Mouse (Mus musculus) embryonic facial prominence, embryonic 14.5 days (tissue): ENCODE data around the gene Dll1. TPM values are rescaled to one million over a fixed set of nuclear protein-coding genes. Genes with fewer than 3 reads are reported as not detected.
A peak's percentile ranks its signal among the peaks of the same experiment; 100 is the strongest.

ENCODE experiments used
- ATAC-seq: fragments of 200-750 bp; cut with Nextera tagmentation; 2 replicates; pipeline ENCODE4 v1.8.0; 2017; ENCODE audit warnings: low read depth, moderate number of reproducible peaks, moderate TSS enrichment
- DNase-seq: peaks from one replicate; pipeline ENCODE4 v3.0.0-alpha.2; 2015; ENCODE audit warnings: low spot score
- H3K27ac ChIP-seq: fragments of 300-500 bp; sonication (generic); replicated peaks from 2 replicates; pipeline ENCODE4 v1.5.1; 2014; ENCODE audit warnings: low read depth, mild to moderate bottlenecking, low read length, moderate library complexity
- H3K27me3 ChIP-seq: fragments of 300-500 bp; sonication (generic); replicated peaks from 2 replicates; pipeline ENCODE4 v1.6.1; 2014; ENCODE audit warnings: low read length; ENCODE audit not compliant: control insufficient read depth, insufficient read depth
- H3K36me3 ChIP-seq: fragments of 300-500 bp; sonication (generic); 2 replicates; pipeline ENCODE4 v1.6.1; 2014; ENCODE audit warnings: low read length, mixed read lengths; ENCODE audit not compliant: control insufficient read depth, insufficient read depth
- H3K4me1 ChIP-seq: fragments of 300-500 bp; sonication (generic); 2 replicates; pipeline ENCODE4 v1.6.1; 2014; ENCODE audit warnings: antibody characterized with exemption, low read length; ENCODE audit not compliant: control insufficient read depth, insufficient read depth
- H3K4me2 ChIP-seq: fragments of 300-500 bp; sonication (generic); 2 replicates; pipeline ENCODE4 v1.6.1; 2014; ENCODE audit warnings: low read depth, mild to moderate bottlenecking, low read length, moderate library complexity, mixed read lengths
- H3K4me3 ChIP-seq: fragments of 300-500 bp; sonication (generic); 2 replicates; pipeline ENCODE4 v1.5.1; 2014; ENCODE audit warnings: low read depth, mild to moderate bottlenecking, low read length
- H3K9ac ChIP-seq: fragments of 300-500 bp; sonication (generic); 2 replicates; pipeline ENCODE4 v1.6.1; 2014; ENCODE audit warnings: low read depth, mild to moderate bottlenecking, low read length, moderate library complexity, mixed read lengths
- H3K9me3 ChIP-seq: fragments of 300-500 bp; sonication (generic); 2 replicates; pipeline ENCODE4 v1.6.1; 2016; ENCODE audit warnings: low read length; ENCODE audit not compliant: control insufficient read depth
- WGBS: fragments of 180-500 bp; shearing (Covaris S2); extraction: QIAGEN DNeasy Blood & Tissue Kit; methylation state at CpG from one replicate; pipeline ENCODE4 v1.1.7; 2014; 5-methylcytosine and 5-hydroxymethylcytosine counted together
- polyA plus RNA-seq: library from polyadenylated mRNA; unstranded; fragments of >200 nt; fragmentation: Nextera tagmentation; extraction: Ambion mirVana; gene quantifications from 2 replicates; pipeline ENCODE4 v1.2.1, GENCODE M21; 2014

Dll1 gene
- polyA plus RNA-seq = 8.4 and 8.7 TPM in 2 replicates

- no peaks in the 10 kb centered on the region for H3K36me3 ChIP-seq
- ATAC-seq (peak; percentile 32; the same call in 1 of the 2 replicates), DNase-seq (peak; percentile 80)
- H3K9ac ChIP-seq = peak within 1 kb of the TSS; percentile 60
- H3K27me3 ChIP-seq = peaks cover 90% of the 10 kb centered on the region
- peak within 1 kb of the TSS; percentile 39; the same call in 1 of the 2 replicates for H3K27ac ChIP-seq
- H3K9me3 ChIP-seq = no peaks in the 10 kb centered on the region
- peak within 1 kb of the TSS; percentile 59 for H3K4me3 ChIP-seq
- peak within 1 kb of the TSS; percentile 99 for H3K4me2 ChIP-seq
- WGBS = 1% methylated on average over 29 of the region's 36 CpGs
- H3K4me1 ChIP-seq = peaks cover 23% of the 10 kb centered on the region
Measured at GRCm38 (mm10) chr17:15376494-15377181, at the start of gene Dll1. Gene Dll1, minus strand, starts transcription at chr17:15376872.

DNA sequence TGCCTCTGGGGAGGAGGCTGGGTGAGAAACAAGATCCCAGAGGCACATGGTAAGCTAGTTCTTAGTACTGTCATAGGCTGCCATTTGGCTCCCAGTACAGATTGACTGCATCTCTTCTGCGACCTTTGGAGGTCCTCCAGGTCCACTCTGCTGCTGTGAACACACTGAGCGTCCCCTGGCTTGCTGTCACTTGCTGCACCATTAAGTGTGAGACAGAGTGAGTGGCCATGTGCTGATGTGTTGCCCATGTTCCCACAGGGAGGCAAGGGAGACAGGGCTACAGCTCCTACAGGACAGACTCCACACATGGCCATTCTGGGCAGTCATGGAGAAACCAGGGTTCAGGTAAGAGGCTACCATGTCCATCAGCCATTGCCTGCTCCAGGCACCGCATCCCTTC is 49.3 kb upstream of the Dll1 start:
- Histone ChIP-seq H3K9ac (no peak overlapping the region), H3K4me3 (no peak overlapping the region), H3K27ac (no peak overlapping the region), H3K4me2 (no peak overlapping the region), H3K27me3 (no peaks in the 10 kb centered on the region), H3K4me1 (no peaks in the 10 kb centered on the region), H3K9me3 (no peaks in the 10 kb centered on the region), H3K36me3 (peaks cover 92% of the 10 kb centered on the region)
- no peak for ATAC-seq
- no peak for DNase-seq
- 86% methylated on average over 3 of the region's 3 CpGs for WGBS

- ATAC-seq (no peak), DNase-seq (peak; percentile 7)
- Histone ChIP-seq H3K4me2 (no peak overlapping the region), H3K4me3 (no peak overlapping the region), H3K27me3 (no peaks in the 10 kb centered on the region), H3K27ac (no peak overlapping the region), H3K36me3 (peaks cover 94% of the 10 kb centered on the region), H3K9me3 (no peaks in the 10 kb centered on the region), H3K4me1 (no peaks in the 10 kb centered on the region), H3K9ac (no peak overlapping the region)
- 70% methylated on average over 8 of the region's 8 CpGs for WGBS
Measured at GRCm38 (mm10) chr17:15423080-15423765, 46.6 kb upstream of the Dll1 start.

GRCm38 (mm10) chr17:15422666-15423065 is 46.0 kb upstream of the Dll1 start:
- no peak for ATAC-seq
- Histone ChIP-seq H3K36me3 (peaks cover 94% of the 10 kb centered on the region), H3K9ac (no peak overlapping the region), H3K4me3 (no peak overlapping the region), H3K4me1 (no peaks in the 10 kb centered on the region), H3K4me2 (no peak overlapping the region), H3K27me3 (no peaks in the 10 kb centered on the region), H3K9me3 (no peaks in the 10 kb centered on the region), H3K27ac (no peak overlapping the region)
- no peak for DNase-seq
- WGBS = 70% methylated on average over 9 of the region's 9 CpGs

DNA sequence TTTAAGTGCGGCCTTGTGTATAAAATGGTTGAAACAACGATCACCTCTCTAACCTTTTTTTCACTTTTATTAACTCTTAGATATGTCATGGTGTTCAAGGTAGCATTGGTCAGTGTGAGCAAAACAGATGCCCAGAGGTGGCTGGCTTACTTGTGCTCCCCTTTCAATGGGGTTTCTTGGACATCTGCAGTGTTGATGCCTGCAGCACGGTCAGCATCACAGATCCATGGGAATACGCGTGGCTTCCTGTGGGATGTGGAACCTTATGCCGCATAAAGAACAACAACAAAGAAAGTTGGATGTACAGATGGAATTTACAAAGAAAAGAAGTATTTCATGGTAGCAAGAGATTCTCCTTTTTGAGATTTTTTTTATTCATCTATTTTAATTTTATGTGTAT is 44.8 kb upstream of the Dll1 start:
- H3K9ac ChIP-seq = no peak overlapping the region
- H3K9me3 ChIP-seq = no peaks in the 10 kb centered on the region
- ATAC-seq (no peak), DNase-seq (no peak)
- WGBS = 97% methylated on average over 6 of the region's 6 CpGs
- peaks cover 97% of the 10 kb centered on the region for H3K36me3 ChIP-seq
- H3K27me3 ChIP-seq = no peaks in the 10 kb centered on the region
- no peak overlapping the region for H3K4me2 ChIP-seq
- H3K4me3 ChIP-seq = no peak overlapping the region
- no peak overlapping the region for H3K27ac ChIP-seq
- no peaks in the 10 kb centered on the region for H3K4me1 ChIP-seq

- no peaks in the 10 kb centered on the region for H3K4me1 ChIP-seq
- H3K36me3 ChIP-seq = peaks cover 98% of the 10 kb centered on the region
- no peak overlapping the region for H3K27ac ChIP-seq
- no peak overlapping the region for H3K9ac ChIP-seq
- no peaks in the 10 kb centered on the region for H3K9me3 ChIP-seq
- H3K27me3 ChIP-seq = no peaks in the 10 kb centered on the region
- DNase-seq (no peak), ATAC-seq (no peak)
- 90% methylated on average over 8 of the region's 8 CpGs for WGBS
- no peak overlapping the region for H3K4me3 ChIP-seq
- no peak overlapping the region for H3K4me2 ChIP-seq
Measured at GRCm38 (mm10) chr17:15420021-15420603, 43.4 kb upstream of the Dll1 start.

GRCm38 (mm10) chr17:15419534-15419933 is 42.9 kb upstream of the Dll1 start:
- Histone ChIP-seq H3K9me3 (no peaks in the 10 kb centered on the region), H3K36me3 (peaks cover 98% of the 10 kb centered on the region), H3K9ac (no peak overlapping the region), H3K4me2 (no peak overlapping the region), H3K4me1 (no peaks in the 10 kb centered on the region), H3K27me3 (no peaks in the 10 kb centered on the region), H3K27ac (no peak overlapping the region), H3K4me3 (no peak overlapping the region)
- DNase-seq (no peak), ATAC-seq (no peak)
- WGBS = 92% methylated on average over 8 of the region's 8 CpGs

- no peaks in the 10 kb centered on the region for H3K9me3 ChIP-seq
- H3K4me3 ChIP-seq = no peak overlapping the region
- no peak overlapping the region for H3K4me2 ChIP-seq
- peaks cover 96% of the 10 kb centered on the region for H3K36me3 ChIP-seq
- no peaks in the 10 kb centered on the region for H3K4me1 ChIP-seq
- WGBS = 93% methylated on average over 12 of the region's 12 CpGs
- no peaks in the 10 kb centered on the region for H3K27me3 ChIP-seq
- no peak for ATAC-seq
- DNase-seq = no peak
- H3K9ac ChIP-seq = no peak overlapping the region
- no peak overlapping the region for H3K27ac ChIP-seq
Measured at GRCm38 (mm10) chr17:15416596-15417215, 40.0 kb upstream of the Dll1 start.
